Mouse (Mus musculus) embryonic fibroblast, embryonic 13.5 days (primary cell): ENCODE measurements around the gene Ttc39a.

ENCODE experiments used
- CTCF ChIP-seq: IDR thresholded peaks from 2 replicates; pipeline ENCODE4 v1.5.1; 2011; ENCODE audit warnings: mild to moderate bottlenecking, control low read depth, low read length, moderate library complexity, borderline replicate concordance; ENCODE audit not compliant: insufficient read depth
- POLR2A ChIP-seq: IDR thresholded peaks from 2 replicates; pipeline ENCODE4 v1.6.1; 2011; ENCODE audit warnings: low read depth, mild to moderate bottlenecking, control low read depth, low read length, moderate library complexity

DNA sequence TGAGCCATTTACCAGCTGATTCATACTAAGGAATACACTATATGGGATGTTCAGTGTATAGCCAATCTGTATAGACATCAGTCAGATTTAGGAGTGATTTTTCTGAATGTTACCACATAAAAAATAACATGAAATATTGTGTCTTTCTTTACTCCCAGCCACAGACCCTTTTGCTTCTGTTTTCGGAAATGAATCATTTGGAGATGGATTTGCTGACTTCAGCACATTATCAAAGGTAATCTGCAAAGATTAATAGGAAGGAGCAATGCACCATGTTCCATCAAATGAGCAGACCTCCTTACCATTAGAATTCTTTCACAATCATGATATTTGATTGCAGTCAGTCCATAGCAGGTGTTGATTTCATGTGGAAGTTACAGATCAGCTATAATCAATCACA lies 28.3 kb upstream of the Ttc39a start:
- TF ChIP-seq CTCF: no peak
- TF ChIP-seq POLR2A: no peak
